Mouse (Mus musculus) spleen, postnatal 36 days (tissue): Measurements from ENCODE around the gene Fbxw8.
A peak's percentile ranks its signal among the peaks of the same experiment; 100 is the strongest.

Experiments
- DNase-seq, 2 experiments: peaks; one replicate each; pipeline ENCODE4 v3.0.0; 2022; ENCODE audit warnings: low spot score in 2 of 2, mixed read lengths in 1 of 2

Fbxw8 gene

GRCm38 (mm10) chr5:118154839-118155564 is at the start of gene Fbxw8:
Fbxw8 (minus strand) TSS chr5:118155464.
- DNase-seq = peak; percentile 66 to 70

- DNase-seq = no peak
Observed at GRCm38 (mm10) chr5:118204675-118205440, 49.6 kb upstream of the Fbxw8 start.

GRCm38 (mm10) chr5:118199670-118200069 is 44.4 kb upstream of the Fbxw8 start:
- DNase-seq = no peak

- no peak for DNase-seq
Observed at GRCm38 (mm10) chr5:118197421-118197820, 42.2 kb upstream of the Fbxw8 start.

- no peak for DNase-seq
Observed at GRCm38 (mm10) chr5:118192221-118192620, 37.0 kb upstream of the Fbxw8 start.

GRCm38 (mm10) chr5:118190491-118190890 is 35.2 kb upstream of the Fbxw8 start:
- no peak for DNase-seq

- DNase-seq = no peak
Observed at GRCm38 (mm10) chr5:118188356-118188755, 33.1 kb upstream of the Fbxw8 start.

- DNase-seq = no peak
Observed at GRCm38 (mm10) chr5:118186903-118187633, 31.8 kb upstream of the Fbxw8 start.

- no peak for DNase-seq
Observed at GRCm38 (mm10) chr5:118177640-118178039, 22.4 kb upstream of the Fbxw8 start.

GRCm38 (mm10) chr5:118175137-118175536 is 19.9 kb upstream of the Fbxw8 start:
- DNase-seq = no peak

GRCm38 (mm10) chr5:118174310-118175009 is 19.2 kb upstream of the Fbxw8 start:
- no peak for DNase-seq

- DNase-seq = no peak
Observed at GRCm38 (mm10) chr5:118172078-118172723, 16.9 kb upstream of the Fbxw8 start.

- DNase-seq = no peak
Observed at GRCm38 (mm10) chr5:118171665-118172064, 16.4 kb upstream of the Fbxw8 start.

GRCm38 (mm10) chr5:118170888-118171529 is 15.7 kb upstream of the Fbxw8 start:
- no peak for DNase-seq

GRCm38 (mm10) chr5:118169222-118170221 is 14.3 kb upstream of the Fbxw8 start:
- DNase-seq = no peak

- no peak for DNase-seq
Observed at GRCm38 (mm10) chr5:118167561-118167995, 12.3 kb upstream of the Fbxw8 start.

GRCm38 (mm10) chr5:118165462-118165861 is 10.2 kb upstream of the Fbxw8 start:
- DNase-seq = no peak

GRCm38 (mm10) chr5:118164581-118164980 is 9.3 kb upstream of the Fbxw8 start, which contains the start of gene Hrk:
Hrk (plus strand) TSS chr5:118164648.
- no peak for DNase-seq

- no peak for DNase-seq
Observed at GRCm38 (mm10) chr5:118160691-118161090, 5.4 kb upstream of the Fbxw8 start.
